Mouse (Mus musculus) ZHBTc4 (cell line): ENCODE data around the gene Rhebl1.
A peak's percentile ranks its signal among the peaks of the same experiment; 100 is the strongest.

ENCODE experiments used
- DNase-seq: peaks from one replicate; pipeline ENCODE4 v3.0.0-alpha.2; 2011; ENCODE audit warnings: low read depth, low spot score

Rhebl1 gene

DNA sequence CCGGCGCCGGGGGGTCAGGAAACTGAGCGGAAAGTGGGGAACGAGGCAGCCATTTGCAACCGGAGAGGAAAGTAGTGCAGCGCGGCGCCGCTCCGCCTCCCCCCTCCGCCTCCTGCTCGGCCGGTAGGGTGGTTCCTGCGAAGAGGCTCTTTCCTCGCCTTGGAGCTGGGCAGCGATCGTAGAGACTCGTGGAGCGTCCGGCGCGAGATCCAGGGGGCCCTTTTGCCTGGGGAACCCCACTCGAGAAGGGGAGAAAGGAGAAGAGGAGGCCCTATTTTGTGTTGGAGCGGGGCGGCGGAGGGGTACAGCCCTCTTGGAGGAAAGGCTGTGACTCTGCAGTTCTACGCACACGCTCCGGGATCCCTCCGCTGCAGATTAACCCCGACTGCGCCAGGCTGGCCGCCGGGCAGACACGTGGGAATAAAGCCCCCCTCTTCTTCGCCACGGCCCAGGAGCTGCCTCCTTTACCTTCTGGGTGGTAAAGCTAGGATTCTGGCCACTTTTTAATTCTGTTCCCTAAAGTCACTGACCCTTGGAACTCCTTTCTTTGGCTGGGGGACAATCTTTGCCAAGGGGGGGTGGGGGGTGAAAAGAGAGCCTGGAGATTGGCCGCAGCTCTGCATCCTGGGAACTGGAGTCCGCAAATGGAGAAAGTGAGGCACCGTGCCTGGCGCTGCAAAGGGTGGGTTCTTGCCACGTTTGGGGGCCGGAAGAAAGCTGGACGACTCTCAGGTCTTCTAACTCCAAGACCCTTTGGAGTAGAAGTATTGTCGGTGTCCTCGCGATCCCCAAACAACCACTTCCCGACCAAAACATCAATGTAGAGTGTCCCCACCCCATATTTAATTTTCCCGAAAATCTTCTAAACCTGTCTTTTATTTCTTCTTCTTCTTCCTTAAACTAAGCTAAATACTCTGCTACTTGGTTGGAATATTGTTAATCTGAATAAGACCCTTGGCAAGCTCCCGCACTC lies 22.1 kb downstream of the Rhebl1 start:
- DNase-seq, result peak; percentile 97

DNA sequence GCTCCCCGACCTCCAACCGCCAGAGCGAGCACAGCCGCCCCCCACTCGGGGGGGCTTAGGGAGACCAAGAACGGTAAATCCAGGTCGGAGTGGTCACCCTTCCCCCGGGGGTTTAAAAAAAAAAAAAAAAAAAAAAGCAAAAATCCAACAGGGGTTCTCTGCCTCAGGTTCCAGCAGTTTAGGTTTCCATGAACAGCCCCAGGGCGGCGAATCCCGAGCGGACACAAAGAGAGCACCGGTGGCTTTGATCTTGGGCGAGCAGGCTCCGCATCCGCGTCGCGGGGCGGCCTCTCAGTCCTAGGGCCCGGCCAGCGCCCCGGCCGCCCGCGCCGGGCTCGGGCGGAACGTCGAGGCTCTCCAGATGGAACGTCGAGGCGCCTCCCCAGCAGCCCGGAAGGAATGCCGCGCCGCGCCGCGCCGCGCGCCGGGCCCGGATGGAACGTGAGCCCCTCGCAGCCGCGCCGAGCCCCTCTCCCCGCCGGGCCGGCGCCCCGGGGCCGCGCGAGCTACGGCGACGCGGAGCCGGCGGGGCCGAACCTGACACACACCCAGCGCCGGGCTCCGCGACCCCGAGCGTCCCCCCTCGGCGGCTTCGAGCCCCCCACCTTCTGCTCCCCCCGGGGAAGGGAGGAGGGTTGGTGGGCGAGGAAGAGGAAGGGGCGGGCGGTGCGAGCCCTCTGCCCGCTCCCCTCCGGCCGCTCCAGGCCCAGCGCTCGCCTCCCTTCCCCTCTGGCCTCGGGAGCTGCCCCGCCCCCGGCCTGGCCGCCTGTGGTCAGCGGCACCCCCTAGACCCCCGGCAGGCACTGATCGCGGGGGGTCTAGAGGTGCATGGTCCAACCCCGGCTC lies 23.0 kb downstream of the Rhebl1 start, which contains the start of gene Kmt2d:
Gene Kmt2d (minus strand): TSS at position 135 of the 846 bp plus-strand sequence.
- peak; percentile 50 for DNase-seq

DNA sequence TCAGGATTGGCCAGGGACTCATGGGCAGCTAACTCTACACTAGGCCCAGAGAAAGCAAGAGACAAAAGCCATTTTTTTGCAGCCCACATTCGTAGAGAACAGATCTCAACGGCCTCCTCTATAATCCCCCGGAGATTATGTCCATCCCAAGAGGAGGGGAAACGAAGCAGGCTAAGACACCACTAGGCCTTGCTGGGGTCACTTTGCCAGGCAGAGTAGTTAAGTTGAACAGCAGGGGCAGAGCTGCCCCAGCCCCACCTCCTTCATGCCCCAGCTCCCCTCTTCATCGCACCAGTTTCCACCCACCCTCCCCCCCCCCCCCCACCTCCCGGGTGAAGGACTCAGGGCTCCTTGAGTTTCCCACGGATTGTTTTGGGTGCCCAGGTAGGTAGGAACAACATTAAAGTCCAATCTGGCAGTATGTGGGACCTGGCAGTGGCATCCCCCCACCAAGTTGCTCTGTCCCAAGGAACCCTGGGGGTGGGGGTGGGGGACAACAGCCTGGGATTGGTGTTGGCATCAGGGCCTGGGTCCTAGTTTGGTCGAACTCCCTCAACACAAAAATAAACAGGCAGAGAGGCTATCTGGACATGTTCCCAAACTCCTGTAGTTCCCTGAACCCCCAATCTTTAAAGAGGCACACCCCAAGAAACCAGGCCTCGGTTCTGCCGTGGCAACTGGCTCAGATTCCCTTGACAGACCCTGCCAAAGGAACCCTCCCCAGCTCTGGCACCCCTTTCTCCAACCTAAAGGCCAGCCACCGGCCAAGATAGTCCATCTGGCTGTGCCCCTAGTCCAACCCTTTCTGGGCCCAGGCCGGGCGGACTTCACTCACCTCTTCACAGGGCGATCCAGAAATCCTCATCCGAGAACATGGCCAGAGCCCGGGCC lies 23.9 kb downstream of the Rhebl1 start:
- DNase-seq, result no peak

DNA sequence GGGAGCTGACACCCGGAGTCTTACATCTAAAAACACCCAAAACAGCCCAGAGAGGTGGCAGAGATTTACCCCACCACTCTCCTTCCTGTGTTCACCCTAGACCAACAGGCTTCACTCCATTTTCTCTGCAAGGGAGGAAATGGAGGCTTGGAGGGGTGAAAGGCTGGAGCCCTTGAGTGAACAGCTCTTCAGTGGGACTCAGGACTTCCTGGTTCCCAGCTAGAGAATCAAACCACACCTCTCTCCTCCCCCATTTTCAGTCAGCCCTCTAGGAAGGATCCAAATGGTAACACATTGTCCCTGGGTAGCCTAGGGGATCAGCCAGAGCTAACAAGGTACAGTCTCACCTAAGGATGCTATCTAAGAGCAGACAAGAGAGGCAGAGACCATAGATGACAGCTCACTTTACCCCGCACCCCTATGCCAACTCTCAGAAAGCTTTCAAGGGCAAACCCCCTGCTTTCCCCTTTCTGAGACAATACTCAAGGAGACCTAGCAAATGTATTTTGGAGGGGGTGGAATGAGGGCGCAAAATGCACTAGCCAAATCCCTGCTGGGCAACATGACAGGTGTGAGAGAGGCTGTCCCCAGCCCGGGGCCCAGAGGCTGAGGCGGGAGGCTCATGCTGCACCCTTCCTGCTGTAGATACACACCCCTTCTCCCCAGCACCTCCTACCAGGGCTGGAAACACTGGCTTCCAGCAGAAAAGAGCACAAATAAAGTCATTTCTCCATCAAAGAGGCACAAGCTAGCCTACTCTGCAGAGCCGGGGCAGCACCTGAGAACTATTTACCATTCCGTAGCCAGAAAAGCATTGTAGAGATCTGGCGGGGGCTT lies 24.8 kb downstream of the Rhebl1 start:
- DNase-seq, result no peak

DNA sequence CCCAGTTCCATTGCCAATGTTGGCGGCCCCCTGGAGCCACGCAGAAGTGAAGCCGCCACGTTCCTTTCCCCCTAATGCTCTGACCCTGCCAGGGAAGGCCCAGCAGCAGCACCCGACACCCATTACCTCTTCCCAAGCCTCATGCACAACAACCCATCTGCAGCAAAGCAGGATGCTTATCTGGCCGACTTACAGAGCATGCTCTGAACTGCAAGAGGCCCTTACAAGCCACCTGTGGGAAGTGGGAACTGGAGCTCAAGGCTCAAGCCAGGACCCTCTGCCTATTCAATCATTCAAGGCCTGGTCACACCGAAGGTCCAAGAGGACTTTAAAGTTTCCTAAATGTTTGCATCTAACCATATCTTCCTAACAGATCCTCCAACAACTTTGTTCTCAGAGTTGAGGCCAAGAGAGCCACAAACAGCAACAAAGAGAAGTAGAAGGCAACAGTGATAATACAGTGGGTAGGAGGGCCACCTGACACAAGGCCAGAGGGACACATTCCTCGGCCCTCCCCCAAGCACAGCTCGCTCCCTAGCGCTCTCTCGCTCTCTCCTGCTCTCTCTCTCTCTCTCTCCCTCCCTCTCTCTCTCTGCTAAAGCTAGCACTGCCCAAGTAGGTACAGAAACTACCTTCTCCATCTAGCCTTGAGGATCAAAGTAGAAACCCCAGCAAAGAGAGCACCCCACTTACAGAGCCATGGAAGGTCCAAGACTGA lies 25.8 kb downstream of the Rhebl1 start:
- DNase-seq, result no peak

DNA sequence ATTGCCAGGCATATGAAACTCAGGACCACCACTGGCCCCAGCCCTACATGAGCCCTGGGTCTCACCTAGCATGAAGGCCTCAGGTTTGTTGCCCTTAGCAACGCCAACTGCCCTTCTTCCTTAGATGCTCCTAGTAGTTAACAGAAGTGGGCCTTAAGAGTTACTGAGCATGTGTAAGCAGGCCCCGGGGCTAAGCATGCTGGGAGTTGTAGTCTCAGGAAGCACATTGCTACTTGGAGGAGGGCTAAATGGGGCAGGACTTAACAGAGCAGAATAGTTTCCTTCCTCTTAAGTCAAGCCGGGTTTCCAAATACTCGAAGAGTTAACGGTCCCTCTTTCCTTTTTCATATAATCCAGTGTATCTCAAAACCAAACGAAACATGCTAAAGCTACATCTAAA lies 27.0 kb downstream of the Rhebl1 start:
- peak; percentile 67 for DNase-seq

DNA sequence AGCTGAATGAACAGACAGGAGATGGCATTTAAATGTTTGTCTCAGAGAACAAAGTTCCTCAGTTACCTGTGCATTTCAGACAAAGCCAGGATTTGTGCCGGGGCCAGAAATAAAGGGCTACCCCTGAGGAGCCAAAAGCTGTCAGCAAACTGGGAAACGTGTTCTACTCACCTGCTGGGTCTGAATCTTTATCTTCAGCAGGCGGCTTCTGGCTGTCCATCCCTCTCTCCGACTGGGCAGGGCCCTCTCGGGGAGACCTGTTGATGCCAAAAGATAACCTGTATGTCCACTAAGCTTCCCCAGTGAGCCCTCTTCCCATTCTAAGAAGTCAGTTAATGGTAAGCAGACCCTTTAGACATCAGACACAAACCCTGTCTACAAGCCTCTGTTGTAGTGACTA lies 27.8 kb downstream of the Rhebl1 start:
- DNase-seq, result no peak

DNA sequence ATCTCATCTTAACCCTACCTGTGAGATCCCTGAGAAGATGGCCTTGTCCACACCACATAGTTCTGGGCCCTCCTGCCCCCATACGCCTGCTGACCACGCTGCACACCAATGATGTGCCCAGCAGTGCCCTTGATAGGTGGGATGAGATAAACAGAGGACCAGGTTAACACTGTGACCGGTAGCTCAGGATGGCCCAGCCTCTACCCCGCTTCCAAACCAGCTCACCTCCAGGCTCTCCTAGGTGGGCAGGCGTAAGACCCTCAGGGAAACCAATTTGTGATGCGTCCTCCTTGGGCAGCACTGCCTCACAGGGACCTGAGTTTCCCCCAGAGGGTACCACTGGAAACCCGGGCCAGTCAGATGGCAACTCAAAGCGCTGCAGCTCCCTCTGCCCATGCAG lies 28.6 kb downstream of the Rhebl1 start:
- DNase-seq, result no peak

DNA sequence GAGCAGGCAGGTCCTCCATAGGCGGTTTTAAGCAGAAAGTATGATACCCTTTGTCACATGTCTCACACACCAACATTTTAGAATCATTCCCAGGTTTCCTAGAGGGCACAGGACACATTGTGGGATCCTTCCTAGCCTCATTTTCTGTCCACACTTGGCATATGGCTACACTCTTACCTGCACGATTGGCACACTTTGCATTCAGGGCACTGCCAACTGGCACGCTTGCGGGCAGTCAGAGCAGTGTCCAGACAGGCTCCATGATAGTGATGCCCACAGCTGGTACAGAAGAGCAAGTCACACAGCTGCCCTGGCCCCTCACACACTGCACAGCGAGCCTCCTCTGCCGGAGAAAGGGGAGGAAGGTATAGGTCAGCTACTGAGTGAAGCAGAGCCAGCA lies 29.4 kb downstream of the Rhebl1 start:
- DNase-seq, result no peak

DNA sequence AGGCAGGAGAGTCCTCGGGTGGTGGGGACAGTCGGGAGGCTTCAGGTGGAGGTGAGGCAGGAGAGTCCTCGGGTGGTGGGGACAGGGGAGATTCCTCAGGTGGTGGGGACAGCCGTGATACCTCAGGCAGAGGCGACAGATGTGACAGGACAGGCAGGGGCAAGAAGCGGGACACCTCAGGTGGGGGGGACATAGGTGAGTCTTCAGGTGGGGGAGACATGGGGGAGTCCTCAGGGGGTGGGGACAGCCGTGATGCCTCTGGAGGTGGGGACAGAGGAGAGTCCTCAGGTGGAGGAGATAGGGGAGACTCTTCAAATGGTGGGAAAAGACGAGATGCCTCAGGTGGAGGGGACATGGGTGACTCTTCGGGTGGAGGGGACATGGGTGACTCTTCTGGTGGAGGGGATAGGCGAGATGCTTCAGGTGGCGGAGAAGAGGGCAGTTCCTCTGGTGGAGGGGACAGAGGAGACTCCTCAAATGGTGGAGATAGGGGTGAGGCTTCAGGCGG lies 30.8 kb downstream of the Rhebl1 start:
- DNase-seq, result no peak

DNA sequence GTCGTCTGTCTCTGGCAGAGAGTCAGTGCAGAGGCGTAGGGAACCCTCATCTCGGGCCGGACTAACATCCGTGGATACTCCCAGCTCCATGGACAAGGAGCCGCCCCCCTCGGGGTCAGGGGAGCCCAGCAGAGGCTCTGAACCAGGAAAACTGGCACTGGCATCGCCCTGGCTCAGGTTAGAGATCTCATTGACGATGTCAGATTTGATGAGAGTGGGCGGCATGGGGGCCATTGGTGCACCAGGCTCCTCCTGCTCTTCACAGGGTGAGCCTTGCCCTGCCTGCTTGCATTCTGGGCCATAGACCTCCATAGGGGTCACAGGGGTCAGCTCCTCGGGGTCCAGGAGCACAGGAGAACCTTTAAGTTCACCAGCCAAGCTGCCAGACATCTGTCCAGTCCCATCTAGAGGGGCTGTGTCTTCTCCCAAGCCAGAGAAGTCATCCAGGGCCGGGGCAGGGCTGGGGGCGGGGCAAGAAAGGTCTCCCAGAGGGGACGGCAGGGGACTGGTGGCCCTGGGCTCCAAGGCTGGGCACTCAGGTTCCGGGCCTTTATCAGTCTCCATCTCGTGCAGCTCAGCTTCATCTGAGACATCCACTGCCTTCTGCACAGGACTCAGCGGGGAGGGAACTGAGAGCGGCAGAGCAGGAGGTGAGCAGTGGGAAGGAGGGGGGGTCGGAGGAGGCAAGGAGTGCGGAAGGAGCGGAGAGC lies 32.5 kb downstream of the Rhebl1 start:
- no peak for DNase-seq

DNA sequence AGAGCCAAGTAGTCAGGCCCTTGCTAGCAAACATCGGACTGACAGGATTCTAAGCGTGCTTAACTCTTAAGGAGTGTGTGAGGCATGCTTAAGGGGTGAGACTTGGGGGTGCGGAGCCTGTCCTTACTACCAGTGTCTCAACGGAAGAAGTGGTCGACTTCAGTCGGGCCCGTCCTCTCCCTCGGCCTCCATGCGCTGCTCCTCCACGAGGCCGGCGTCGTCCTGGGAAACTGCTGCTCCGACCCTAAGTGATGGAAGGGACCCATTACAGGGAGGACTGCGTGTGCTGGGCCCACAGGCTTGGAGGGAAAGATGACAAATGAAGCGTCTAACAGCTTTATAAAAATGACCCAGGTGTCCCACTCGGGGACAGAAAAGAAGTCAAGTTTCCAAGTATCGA lies 33.4 kb downstream of the Rhebl1 start:
- DNase-seq, result no peak

DNA sequence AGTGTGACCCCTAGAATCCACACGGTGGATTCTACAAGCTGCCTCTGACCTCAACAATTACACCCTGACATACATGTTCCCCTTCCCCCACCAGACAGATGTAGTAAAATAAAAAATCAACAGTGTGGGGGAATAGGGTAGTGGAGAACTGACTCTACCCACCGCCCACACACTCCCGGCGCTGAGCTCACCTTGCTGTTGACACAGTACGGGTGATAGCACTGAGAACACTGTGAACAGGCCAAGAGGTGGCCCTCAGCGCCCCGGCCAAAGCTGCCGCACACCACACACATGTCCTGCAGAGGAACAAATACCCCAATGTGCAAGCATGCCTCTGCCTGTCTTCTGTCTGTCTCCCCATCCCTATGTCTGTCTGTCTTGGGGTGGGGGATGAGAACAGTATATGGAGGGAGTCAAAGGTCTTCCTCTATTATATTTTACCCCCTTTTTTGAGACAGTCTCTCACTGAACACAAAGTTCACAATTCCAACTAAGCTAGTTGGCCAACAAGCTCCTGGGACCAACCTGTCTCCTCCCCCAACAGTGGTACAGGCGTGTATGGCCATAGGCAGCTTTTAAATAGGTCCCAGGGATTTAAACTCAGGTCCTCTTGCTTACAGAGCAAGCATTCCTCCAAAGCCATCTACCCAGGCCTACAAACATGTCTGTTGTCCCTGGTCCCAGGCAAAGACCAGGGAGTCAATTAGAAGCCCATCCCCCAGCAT lies 34.9 kb downstream of the Rhebl1 start:
- no peak for DNase-seq

DNA sequence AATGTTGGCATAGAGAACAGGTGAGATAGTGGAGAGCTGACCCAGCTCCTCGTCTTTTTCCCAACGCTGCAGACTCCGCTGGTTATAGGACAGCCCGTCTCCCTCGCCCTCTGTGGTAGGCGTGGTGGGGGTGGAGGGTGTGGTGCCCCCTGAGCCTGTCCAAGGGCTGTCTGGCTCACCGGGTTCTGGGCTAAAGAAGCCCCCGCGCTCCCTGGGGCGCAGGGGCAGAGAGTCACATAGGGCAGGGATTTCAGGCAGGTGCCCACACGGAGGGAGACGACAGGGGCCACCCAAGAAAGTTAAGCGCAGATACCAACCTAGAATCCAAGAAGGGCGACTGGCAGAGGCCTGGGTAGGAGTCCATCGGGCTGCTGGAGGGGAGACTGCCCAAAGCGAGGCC lies 40.1 kb downstream of the Rhebl1 start:
- no peak for DNase-seq

DNA sequence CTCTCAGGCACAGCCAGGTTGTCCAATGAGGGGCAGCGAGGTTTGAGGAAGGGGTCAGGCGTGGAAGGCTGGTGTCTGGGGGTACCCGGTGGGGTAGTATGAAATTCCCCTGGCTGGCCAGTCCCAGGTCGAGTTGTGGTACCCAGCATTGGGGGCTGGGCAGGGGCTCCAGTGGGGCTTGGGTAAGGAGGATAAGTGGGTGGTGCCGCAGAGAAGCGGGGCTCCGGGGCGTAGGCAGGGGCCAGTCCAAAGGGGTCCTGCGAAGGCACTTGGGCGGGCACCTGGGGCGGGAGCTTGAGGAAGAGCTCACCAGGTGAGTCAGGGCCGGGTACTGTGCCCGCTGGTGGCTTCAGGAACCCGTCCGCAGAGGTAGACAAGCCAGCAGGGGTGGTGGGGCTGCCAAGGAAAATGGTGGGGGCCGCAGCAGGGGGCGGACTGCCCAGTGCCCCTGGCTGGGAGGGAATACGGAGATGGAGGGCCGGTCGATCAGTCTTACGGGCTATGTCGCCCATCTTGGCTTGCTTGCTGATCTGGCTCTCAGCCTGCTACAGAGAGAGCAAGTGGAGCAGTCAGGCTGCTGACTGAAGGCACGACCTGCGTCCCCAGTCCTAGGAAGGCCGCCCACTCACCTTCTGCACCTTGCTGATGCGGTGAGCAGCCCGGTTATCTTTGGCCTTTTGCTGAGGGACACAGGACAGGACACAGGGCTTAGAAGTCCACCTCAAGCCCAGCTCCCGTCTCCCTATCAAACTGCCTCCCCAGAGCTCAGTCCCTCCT lies 41.0 kb downstream of the Rhebl1 start:
- no peak for DNase-seq

DNA sequence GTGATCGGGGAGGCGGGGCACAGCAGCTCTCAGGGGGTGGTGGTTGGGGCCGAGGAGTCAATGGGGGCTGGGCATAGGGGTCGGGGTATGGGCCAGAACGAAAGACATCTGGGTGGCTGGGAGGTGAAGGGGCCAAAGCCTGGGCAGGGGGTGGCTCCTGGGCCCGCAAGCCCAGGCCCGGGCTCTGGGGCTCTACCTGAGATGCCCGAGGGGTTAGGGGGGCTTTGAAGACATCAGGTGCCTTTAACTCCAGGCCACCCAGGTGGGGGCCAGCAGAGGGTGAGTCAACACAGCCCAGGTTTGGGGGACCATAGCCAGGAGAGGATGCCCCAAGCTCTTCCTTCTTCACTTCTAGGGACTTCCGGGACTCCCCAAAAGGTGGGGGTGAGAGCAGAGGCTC lies 41.6 kb downstream of the Rhebl1 start:
- DNase-seq, result no peak

DNA sequence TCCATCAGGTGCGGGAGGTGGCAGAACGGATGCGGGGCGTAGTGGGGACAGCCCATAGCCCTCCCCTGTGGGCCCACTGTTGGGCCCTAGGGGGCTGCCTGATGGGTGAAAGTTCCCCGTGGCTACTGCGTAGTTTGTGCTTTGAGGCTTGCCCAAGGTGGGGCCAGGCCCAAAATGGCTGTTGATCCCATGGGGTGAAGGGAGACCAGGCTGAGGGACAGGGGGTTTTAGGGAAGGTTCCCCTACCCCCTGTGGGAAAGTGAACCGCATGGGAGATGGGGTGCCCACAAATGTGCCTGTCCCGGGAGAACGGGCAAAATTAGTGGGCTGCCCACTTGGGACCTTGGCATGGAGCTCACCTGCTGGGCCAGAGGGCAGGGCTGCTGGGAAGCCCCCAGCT lies 42.3 kb downstream of the Rhebl1 start:
- no peak for DNase-seq
